Mouse (Mus musculus): Measurements from ENCODE around the gene Sec61a1.

Sec61a1 gene

DNA sequence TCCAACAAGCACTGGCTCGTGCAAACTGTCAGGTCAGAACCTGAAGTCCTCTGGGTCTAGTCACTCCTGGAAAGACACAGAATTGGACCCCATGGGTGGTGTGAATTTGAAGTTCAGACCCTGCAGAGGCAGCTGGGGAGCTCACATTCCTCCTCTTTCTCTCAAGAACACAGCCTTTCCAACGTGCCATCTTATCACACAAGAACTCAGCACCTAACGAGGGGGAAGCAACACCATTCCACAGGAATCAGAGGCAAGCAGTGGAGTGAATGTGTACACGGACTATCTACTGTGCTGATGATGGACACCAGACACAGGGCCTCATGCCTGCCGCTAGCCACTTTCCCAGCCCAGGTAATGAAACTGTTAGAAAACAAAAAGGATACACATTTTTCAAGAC lies 2.0 kb downstream of the Sec61a1 start:
- no peak for DNase-seq (ENCODE audit: low spot score)

DNA sequence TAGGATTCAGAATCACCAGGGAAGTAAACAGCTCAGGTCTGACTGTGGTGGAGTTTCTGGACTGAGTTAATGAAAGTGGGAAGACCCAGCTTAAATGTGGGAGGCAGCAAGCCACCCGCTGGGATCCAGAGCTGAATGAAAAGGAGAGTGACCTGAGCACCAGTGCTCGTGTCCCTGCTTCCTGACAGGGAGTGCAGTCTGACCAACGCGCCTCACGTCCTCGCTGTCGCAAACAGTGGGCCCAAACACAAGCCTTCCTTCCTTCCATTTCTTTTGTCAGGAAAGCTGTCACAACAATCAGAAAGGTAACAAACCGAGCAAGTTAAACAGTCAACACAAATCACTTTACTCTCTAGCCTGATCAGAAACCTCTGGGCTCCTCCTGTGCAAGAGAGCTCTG lies 2.7 kb downstream of the Sec61a1 start:
- no peak for DNase-seq (ENCODE audit: low spot score)

DNA sequence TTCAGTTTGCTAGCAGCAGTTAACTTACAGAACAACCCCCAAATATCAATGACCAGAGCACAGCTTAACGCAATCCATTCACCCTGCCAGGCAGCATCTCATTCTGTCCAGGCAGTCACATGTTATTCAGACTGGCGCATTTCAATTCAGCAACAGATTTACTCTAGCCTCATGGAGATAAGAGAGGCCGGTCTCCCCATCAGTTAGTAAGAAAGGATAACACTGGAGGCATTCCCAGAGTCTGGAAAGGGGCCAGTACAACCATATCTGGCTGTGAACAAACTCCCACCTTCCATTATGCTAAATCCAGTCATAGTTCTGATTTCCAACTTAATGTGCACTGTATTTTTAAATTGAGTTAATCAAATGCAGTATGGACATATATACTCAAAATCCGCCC lies 4.2 kb downstream of the Sec61a1 start:
- no peak for DNase-seq (ENCODE audit: low spot score)

DNA sequence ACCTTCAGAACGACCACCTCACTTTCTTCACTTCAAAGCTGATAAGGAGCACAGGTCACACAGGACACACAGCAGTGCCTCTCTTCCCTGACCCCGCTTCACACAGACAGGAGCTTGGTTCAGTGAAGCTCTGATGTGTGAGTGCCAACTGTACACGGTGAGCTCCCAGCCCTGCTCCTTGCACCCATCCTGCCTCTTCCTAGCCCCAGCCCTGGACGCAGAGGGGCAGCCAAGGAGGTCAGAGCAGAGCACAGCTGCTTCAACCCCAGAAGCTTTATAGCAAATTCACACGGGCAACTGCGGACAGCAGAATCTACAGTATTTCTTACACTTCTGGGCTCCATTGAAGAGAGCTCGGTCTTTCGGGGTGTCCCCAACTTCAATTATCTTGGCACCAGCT lies 4.7 kb downstream of the Sec61a1 start:
- DNase-seq (ENCODE audit: low spot score) = no peak

DNA sequence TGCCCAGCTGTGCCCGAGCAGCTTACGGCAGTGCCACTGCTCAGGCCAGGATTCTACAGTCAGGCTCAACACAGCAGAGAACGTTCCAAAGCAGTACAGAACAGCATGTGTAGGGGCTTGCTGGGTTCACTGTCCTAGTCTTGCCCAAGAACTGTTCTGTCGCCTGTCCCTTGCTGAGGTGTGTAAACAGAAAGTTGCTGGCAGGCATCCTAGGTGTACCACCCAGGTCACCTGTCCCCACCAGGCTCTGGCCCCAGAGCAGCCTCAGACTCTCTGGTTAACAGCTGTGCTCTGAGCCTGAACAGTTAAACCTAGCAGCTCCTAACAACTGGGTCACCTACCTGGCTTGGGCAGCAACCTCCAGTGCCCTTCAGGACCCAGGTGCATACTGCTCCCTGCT lies 15.7 kb downstream of the Sec61a1 start:
- DNase-seq (ENCODE audit: low spot score) = no peak

DNA sequence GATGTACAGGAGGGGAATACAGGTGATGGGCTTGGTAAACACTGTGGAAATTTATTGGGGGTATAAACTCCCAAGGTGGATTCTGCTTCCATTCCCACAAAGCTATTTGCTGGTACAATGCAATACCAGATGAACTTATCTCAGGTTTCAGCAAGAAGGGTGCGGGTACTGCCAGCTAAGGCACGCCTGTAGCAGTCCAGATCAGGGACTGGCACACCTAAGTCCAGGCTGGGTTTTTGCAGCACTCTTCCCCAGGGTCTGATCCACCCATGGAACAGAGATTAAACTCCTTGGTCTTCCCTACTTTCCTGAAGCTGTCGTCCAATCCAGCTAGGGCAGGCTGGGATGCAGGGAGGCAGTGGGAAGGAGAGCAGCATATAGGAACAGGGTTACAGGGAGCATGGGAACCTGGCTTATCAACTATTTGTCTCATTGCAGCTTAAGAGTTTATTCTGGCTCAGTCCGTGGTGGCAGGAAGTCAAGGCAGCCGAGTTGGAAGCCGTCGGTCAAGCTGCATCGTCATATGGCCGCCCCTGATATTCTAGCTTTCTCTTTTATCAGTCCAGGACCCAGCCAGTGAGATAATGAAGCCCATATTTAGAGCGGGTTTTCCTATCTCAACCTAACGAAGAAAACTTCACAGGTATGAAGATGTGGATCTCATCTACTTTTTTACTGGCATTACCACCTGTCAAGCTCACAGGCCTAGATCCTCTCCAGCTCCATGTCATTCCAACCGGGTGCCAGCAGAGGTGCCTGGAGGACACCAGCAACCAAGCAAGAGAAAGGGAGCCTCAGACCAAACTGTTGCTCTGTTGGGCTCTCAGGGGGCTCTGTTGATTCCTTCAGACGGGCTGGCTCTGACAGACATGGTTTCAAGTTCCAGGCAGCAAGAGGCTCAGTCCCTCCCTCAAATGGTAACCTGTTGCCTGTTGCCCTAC lies 16.4 kb downstream of the Sec61a1 start:
- DNase-seq (ENCODE audit: low spot score) = no peak

DNA sequence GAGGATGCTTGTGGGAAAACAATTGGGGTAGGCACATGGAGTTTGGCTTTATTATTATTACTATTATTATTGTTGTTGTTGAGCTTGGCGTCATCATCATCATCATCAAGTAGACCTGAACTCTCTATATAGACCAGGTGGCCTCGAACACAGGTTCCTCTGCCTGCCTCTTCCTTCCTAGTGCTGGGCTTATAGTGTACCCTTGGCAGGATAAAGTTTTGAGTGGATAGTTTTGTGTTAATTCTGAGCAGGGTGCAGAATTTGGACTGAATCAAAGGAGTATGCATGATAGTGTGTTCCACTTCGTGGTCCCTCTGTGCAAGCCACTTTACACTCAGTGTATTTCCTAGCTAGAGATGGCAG lies 18.3 kb downstream of the Sec61a1 start:
- DNase-seq (ENCODE audit: low spot score) = no peak

DNA sequence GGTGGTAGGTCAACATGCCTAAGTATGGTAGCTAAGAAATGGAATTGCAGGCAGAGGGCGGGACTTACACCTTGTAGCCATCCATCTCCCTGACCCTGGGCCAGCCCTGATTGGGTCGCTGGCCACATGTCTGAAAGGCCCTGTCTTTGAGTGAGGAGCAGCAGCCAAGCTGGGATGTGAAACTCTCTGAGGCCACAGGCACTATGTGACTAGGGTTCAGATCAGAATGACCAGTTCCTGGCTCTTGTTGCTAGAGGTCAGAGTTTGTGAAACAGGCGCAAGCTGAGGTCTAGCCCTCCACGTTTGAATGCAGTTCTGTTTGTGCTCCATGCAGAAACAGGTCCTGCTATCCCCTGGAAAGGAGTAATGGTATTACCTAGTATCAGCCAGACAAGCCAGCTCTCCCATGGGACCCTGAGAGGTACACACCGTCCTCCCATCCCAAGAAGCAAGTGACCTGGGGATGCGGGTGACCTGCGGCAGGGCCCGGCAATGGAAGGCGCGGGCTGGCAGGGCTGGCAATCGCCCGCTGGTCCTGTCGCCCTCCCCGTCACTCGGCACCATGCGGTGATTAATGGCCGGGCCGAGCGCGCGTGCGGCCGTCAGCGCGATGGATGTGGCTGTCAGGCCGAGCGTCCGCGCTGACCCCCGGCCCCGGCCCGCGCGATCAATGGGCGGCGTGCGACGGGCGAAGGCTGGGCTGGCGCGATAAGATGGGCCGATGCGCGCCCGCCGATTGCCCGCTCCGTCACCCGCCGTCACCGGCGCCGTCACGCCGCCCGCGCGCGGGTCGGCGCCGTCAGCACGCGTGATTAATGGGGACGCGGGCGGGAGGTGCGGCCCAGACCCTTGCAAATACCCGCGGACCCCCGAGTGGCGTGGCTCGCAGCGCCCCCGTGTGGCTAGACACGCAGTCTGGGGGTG lies 19.0 kb downstream of the Sec61a1 start:
- DNase-seq (ENCODE audit: low spot score) = peak; percentile 33

DNA sequence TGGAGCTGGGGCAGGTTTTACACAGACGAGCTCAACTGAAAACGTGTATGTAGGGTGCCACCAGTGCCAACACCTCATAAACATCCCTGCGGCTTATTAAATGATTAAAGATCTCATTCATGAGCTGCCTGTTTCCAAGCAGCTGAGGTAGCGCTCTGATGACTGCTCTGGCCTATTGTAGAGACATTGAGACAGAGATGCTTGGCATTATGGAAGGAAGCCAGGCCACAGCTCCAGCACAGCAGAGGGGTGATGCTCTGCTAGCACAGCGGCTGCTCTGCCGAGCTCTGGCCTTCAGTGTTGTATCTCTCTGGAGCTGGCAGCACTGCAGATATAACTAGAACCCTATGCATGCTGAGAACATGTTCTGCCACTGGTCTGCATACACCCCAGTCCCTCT lies 25.0 kb downstream of the Sec61a1 start:
- no peak for DNase-seq (ENCODE audit: low spot score)

DNA sequence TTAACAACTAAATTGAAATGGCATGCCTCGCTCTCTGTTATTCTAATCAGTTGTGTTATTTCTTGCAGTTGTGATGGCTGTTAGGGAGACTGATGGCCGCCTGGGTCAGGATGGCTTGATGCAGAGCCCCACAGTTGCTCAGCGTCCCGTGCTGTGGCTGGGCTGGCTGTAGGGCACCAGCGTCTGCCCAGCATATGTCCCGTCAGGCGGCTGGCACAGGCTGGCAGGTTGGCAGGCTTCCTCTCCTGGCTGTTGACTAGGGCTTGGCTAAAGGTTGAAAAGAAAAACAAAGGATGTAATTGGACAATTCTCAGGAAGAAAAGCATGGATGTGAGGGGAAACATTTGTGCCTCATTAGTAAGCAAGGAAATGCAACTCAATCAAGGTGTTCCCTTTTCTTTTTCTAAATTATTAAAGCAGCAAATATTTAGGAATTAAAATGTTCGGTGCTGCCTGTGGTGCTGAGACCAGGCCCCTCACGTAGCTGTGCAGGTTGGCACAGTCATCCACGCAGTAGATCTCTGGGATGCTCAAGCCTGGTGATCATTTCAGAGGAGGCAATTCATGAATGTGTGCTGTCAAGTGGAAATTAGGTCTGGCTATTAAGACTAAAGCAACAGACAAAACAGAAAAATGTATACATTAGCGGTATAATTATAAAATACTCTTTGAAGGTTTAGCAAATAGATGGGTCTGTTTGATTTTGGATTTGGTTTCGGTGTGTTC lies 27.9 kb downstream of the Sec61a1 start:
- DNase-seq (ENCODE audit: low spot score) = no peak

DNA sequence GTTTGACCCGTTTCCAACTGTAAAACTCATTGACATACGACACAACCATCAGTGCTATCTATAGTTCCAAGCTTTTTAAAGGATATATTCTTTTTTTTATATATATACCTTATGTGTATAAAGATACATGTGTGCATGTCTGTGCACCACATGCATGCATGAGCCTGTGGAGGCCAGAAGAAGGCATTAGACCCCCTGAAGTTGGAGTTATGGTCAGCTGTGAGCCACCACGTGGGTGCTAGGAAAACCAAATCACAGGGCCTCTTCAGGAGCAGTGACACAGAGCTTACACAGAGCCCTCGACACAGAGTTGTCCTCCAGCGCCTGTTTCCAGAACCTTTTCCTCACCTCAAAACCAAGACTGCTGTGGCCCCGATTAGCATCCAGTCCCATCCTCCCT lies 28.9 kb downstream of the Sec61a1 start:
- no peak for DNase-seq (ENCODE audit: low spot score)

DNA sequence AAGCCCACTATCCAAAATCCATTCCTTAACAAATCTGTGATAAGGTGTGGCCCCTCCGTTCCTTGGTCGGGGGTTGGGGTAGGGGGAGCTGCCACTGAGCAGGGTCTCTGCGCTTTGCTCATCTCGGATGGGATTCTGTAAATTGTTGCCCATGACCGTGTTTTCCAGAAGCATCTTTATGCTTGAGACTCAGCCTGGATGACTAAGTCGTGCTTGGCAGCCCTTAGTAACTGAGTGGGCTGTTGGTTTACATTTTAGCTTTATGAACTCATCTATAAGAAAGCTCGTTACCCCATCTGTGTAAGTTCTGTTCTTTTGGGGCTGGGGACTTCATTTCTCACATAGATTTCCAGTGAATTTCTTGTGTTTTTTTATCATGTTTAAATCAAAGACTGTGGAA lies 29.7 kb downstream of the Sec61a1 start:
- DNase-seq (ENCODE audit: low spot score) = no peak

DNA sequence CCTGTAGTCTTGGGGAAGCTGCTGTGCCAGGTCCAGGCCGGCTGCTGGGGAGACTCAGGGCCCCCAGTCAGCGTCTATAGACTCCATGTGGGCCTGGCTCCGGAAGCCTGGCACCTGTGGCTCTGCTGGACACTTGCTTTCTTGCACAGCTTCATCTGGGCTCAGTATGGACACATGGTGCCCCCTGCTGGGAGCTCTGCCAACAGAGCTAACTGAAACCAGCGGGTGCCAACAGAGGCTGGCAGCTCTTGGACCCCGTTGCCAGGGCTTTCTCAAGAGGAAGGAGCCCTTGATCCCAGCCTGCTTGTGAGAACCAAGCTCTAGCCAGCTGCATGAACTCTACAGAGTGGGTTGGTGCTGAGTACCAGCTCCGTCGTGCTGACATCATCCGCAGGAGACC lies 31.8 kb downstream of the Sec61a1 start:
- no peak for DNase-seq (ENCODE audit: low spot score)

DNA sequence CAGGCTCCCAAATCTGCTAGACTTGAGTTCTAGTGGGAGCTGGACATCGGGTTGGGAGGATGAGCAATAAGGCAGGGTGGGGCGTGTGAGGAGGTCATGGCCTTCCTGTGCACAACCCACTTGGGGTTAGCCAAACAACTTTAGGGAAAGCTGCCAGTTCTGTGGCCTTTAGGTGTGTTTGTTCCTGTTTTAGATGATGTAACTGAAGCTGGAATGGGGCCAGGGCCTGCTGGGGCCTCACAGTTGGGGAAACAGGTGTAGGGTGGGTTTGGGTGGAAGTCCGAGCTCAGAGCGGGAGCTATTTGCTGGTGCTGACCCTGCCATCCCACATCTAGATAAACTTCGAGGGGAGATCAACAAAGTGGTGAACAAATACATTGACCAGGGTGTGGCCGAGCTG lies 33.3 kb downstream of the Sec61a1 start:
- DNase-seq (ENCODE audit: low spot score) = no peak

DNA sequence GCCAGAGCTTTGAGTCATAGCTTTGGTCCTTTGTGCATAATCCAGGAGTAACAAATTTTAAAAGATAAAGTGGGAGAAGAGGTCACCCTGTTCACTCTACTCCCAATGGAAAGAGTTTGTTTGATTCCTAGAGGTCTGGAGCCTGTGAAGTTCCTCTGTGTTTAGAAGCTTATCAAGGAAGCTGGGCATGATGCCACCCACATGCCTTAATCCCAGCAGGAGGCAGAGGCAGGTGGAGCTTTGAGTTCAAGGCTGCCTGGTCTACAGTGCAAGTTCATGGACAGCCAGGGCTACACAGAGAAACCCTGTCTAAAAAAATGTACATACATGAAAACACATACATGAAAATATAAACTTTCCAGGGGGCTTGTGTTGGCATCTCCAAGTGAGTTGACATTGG lies 34.8 kb downstream of the Sec61a1 start:
- DNase-seq (ENCODE audit: low spot score) = no peak

DNA sequence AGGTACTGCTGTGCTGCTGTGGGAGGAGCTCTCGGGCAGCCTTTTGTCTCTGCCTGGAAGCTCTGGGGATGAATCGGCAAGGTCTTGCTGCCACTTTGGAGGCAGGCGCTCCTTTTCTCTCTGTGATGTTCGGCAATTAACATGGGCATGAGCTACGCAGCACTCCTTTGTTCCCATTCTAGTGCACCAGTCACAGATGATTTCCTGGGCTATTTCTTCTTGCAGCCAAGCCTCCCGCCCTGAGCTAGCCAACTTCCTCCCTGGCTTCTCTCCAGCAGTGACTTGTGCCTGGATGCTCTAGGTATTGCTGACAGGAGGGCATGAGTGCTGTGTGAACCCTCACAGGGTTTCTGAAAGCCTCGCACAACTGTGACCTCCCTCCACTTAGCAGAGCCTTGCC lies 35.6 kb downstream of the Sec61a1 start:
- no peak for DNase-seq (ENCODE audit: low spot score)

DNA sequence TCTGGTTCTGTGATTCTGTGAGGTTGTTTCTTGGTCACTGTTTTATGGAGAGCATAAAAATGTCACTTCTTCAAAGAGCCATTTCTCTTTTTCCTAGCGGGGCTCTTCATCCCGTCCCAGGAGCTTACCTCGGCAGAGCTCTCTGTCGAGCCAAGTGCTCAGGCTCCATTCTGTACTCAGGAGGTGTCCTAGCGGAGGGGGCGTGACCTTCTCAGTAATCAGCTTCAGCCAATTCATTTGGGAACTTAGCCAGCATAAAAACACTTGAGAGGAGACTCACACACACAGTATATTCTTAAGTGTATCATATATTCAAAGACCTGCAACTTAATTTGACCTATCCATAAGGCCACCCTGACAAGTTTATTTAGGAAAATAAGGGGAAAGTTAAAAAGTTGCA lies 38.3 kb downstream of the Sec61a1 start:
- no peak for DNase-seq (ENCODE audit: low spot score)

DNA sequence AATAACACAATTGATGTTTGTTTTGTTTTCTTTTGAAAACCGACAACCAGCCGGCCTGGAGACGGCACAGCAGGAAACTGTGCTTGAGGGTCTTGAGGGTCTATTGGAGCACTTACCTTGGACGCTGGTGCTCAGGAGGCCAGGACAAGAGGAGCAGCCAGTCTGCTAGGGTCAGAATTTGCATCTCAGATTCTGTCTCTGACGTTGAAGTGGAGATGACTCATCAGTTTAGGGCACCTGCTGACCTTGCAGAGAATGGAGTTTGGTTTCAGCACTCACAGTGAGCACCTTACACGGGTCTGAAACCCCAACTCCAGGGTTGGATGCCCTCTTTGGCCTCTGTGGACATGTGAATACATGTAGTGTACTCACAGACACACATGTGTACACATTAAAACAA lies 48.8 kb downstream of the Sec61a1 start:
- no peak for DNase-seq (ENCODE audit: low spot score)

DNA sequence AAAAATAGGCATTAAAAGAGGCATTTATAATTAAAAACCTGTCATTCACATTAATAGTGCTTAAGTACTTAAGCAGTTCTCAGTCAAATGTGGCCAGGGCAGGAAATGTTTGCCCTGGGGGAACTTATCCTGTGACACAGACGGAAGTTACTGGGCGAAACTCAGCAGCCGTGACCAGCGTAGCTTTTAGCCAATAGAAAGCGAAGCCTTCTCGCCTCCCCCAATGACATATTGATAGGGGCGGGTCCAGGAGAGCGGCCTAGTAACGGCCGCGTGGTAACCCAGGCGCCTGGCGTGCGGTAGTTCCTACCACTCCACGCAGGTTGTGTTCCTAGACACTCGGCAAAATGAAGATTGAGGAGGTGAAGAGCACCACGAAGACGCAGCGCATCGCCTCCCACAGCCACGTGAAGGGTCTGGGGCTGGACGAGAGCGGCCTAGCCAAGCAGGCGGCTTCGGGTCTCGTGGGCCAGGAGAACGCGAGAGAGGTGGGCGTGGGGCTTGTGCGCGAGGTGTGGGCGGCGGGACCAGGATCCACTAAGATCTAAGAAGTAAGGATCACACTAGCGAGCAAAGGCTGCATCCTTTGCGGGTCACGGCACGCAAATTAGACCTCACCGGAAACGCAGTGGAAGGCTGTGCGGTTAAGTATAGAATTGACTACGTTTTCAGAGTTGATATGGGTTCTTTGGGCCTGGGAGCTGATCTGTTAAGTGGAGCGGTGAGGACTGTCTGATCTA lies 53.4 kb downstream of the Sec61a1 start, which contains the start of gene Ruvbl1:
Gene Ruvbl1 (plus strand): TSS at position 229 of the 740 bp plus-strand sequence.
- DNase-seq (ENCODE audit: low spot score) = peak; percentile 92

DNA sequence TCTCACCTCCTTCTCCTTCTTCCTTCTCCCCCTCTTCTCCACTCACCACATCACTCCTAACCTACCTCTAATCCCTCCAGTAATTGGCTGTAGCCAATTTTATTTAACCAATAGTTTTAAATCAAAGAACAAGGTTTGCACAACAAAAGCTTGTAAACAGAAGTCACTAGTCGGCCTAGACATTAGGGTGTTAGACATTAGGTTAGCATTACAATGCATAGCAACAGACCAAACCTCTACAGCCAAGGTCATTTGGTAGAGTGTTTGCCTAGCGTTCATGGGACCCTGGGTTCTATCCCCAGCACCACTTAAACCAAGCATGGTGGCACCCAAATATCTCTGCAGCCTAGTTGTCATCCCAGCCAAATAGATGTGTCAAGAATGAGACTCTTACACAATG lies 64.2 kb downstream of the Sec61a1 start:
- DNase-seq (ENCODE audit: low spot score) = no peak

Measured in yolk sac, embryonic 10.5 days (tissue).